Mouse (Mus musculus) bone marrow macrophage, adult 2 months (primary cell): ENCODE data around the gene Ggcx.

Source experiments
- CTCF ChIP-seq: IDR thresholded peaks from 2 replicates; pipeline ENCODE4 v1.5.1; 2012; ENCODE audit warnings: low read depth, mild to moderate bottlenecking, low read length, moderate library complexity
- POLR2A ChIP-seq: IDR thresholded peaks from 2 replicates; pipeline ENCODE4 v1.6.1; 2012; ENCODE audit warnings: mild to moderate bottlenecking, low read depth, low read length, borderline replicate concordance

DNA sequence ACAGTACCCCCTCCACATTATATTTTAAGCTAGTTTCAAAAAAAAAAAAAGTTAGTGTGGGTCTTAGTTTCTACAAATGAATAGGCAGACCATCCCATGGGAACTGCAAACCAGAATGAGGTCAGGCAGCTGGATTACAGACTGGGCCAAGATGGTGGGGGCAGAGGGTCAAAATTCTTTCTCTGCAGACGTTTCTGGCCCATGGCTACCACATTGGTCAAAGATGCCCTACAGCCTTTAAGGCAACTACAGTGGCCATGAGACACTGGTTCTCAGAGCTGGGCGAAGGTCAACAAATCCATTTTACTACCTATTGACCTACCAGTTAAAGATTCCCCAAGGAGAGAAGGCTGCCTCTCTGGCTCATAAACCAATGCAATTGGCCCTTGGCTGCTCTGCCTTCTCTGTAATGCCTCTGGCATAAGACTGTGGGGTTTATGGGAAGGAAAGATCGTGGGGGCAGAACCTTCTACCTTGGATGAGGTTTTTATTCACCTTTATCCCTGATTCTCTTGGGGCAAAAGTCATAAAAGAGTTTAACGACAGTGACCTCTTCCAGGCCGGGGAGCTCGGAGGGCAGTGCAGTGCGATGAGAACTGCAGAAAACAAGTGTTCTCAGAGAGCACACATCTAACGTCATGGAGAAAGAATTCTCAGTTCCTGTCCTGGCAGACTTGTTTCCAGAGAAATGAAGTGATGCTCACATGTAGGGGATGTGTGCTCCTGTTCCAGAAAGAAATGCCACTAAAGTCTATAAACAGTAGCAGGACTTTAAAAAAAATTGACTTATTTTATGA, 51.5 kb downstream of the Ggcx start:
- TF ChIP-seq CTCF, result no peak
- no peak for TF ChIP-seq POLR2A
